8 mouse cellular contexts compared by ENCODE assay signal in genomic region chr17:26099316-26099715, GRCm38 (mm10). TPM values are rescaled to one million over a fixed set of nuclear protein-coding genes. Genes with fewer than 3 reads are reported as not detected.
DNase-seq lines count a peak whose midpoint lies in the region; ATAC-seq and TF ChIP-seq lines count a peak whose summit lies in the region.
"Not testable (repeated sequence)": the region's sequence is repeated elsewhere in the genome, so short reads cannot be mapped to it uniquely, and the experiment has no call there.

No protein-coding gene starts in this region.

- TF ChIP-seq POLR2A in CH12.LX (IDR thresholded peaks at IDR 0.05; ENCODE audit: low read depth, low read length), result not testable (repeated sequence)

- H3K36me3 ChIP-seq in CH12.LX (replicated peaks in 1 of 2; ENCODE audit: control insufficient read depth in 1 of 2, insufficient read depth in 1 of 2, low read length in 1 of 2); intestine, postnatal 0 days (ENCODE audit: control insufficient read depth, insufficient read depth): not testable (repeated sequence)

- DNase-seq in 416B (ENCODE audit: low read depth), result peak; percentile 77
- DNase-seq in CH12.LX (ENCODE audit: extremely low read depth), result peak; percentile 31
- peak; percentile 40 for DNase-seq in adipocyte (ENCODE audit: low spot score)
- DNase-seq in gastrocnemius, adult 2 months; layer of hippocampus, adult 2 months (ENCODE audit: low spot score in 2 of 2): not testable (repeated sequence)
- peak; percentile 49 for DNase-seq in lung, postnatal 36 days
- peak; percentile 68 for DNase-seq in retina, embryonic 14.5 days (ENCODE audit: low spot score)

- WGBS in intestine, postnatal 0 days, result 68% methylated on average over 3 of the region's 3 CpGs

- intact Hi-C loops in gastrocnemius, adult 2 months (cut with DNase I), result not testable (repeated sequence)

- ATAC-seq in intestine, postnatal 0 days, result not testable (repeated sequence)

- not testable (repeated sequence) for TF ChIP-seq EP300 in CH12.LX (IDR thresholded peaks at IDR 0.05; ENCODE audit: low read length)

- H3K9me3 ChIP-seq in CH12.LX (replicated peaks; ENCODE audit: low read length); intestine, postnatal 0 days (ENCODE audit: control insufficient read depth): not testable (repeated sequence)

- H3K9ac ChIP-seq in CH12.LX (ENCODE audit: insufficient read depth, low read depth); intestine, postnatal 0 days (ENCODE audit: low read depth, low read length): not testable (repeated sequence)

- peaks cover 11% of the 10 kb centered on the region for H3K27me3 ChIP-seq in CH12.LX (replicated peaks)
- H3K27me3 ChIP-seq in intestine, postnatal 0 days (replicated peaks; ENCODE audit: control insufficient read depth, insufficient read depth, low read length), result not testable (repeated sequence)

- not testable (repeated sequence) for H3K4me2 ChIP-seq in CH12.LX (ENCODE audit: insufficient read depth, low read depth, poor library complexity, severe bottlenecking); intestine, postnatal 0 days (replicated peaks; ENCODE audit: low read depth)

- not testable (repeated sequence) for H3K27ac ChIP-seq in CH12.LX (ENCODE audit: insufficient read depth, low read depth); gastrocnemius, adult 2 months; intestine, postnatal 0 days (ENCODE audit: low read depth, low read length); layer of hippocampus, adult 2 months

- TF ChIP-seq CTCF in CH12.LX (conservative IDR thresholded peaks at IDR 0.05 in 1 of 2, IDR thresholded peaks at IDR 0.05 in 1 of 2; ENCODE audit: low read depth in 2 of 2, low read length in 2 of 2), result peak; percentile 11 to 77; a peak in 2 of 4 replicates
- peak; percentile 62 for TF ChIP-seq CTCF in gastrocnemius, adult 2 months (IDR thresholded peaks at IDR 0.05)
- TF ChIP-seq CTCF in intestine, postnatal 0 days (IDR thresholded peaks at IDR 0.05; ENCODE audit: low read depth), result peak; percentile 60
- peak; percentile 77 for TF ChIP-seq CTCF in layer of hippocampus, adult 2 months (conservative IDR thresholded peaks at IDR 0.05)

- H3K4me1 ChIP-seq in CH12.LX (ENCODE audit: control insufficient read depth in 1 of 2, insufficient read depth in 2 of 2); intestine, postnatal 0 days (replicated peaks; ENCODE audit: control insufficient read depth, insufficient read depth, low read length): not testable (repeated sequence)

- peak; percentile 43 for TF ChIP-seq RAD21 in CH12.LX (IDR thresholded peaks at IDR 0.05; ENCODE audit: low read depth, low read length)

- not testable (repeated sequence) for H3K79me2 ChIP-seq in CH12.LX (replicated peaks; ENCODE audit: control insufficient read depth, extremely low read depth, insufficient read depth, poor library complexity, severe bottlenecking)

- in situ Hi-C loops in CH12.LX (cut with MboI; ENCODE audit: low pct_ligation_motif_present, low pct_unique_long_range_greater_than_20kb, low sequenced_read_pairs), result not testable (repeated sequence)

- dilution Hi-C loops in CH12.LX (cut with MboI; ENCODE audit: extremely low pct_ligation_motif_present, extremely low pct_unique_long_range_greater_than_20kb, low sequenced_read_pairs), result not testable (repeated sequence)

- not testable (repeated sequence) for H3K4me3 ChIP-seq in CH12.LX (replicated peaks in 1 of 3; ENCODE audit: low read depth in 2 of 3, low read length in 2 of 3, poor library complexity in 1 of 3); gastrocnemius, adult 2 months; intestine, postnatal 0 days (ENCODE audit: low read depth, low read length); layer of hippocampus, adult 2 months

TF ChIP-seq in CH12.LX, 34 proteins besides CTCF, POLR2A, EP300 and RAD21:
- TF ChIP-seq SMC3 (IDR thresholded peaks at IDR 0.05; ENCODE audit: low read depth, low read length), result peak; percentile 45
- TF ChIP-seq MYC (IDR thresholded peaks at IDR 0.05; ENCODE audit: low read depth, low read length), result peak; percentile 85
- peak; percentile 20; the same call in 1 of the 2 replicates for TF ChIP-seq ZNF384 (IDR thresholded peaks at IDR 0.05; ENCODE audit: low read depth, low read length)

RNA-seq across cellular contexts. Expression of gene Nme4, which starts 3.9 kb away (rescaled TPM):
- 0.47 and 0.55 TPM in 2 replicates for total RNA-seq in CH12.LX (2012; rRNA removed)
- 0.46 TPM in 1 of 2 replicates, not detected in the other for total RNA-seq in CH12.LX (2014; rRNA removed)
- 0.27 and 0.56 TPM in 2 replicates for polyA plus RNA-seq in CH12.LX (2012; ENCODE audit: insufficient read length, low read depth)
- 1 to 10 TPM; 1.6 to 2.5 TPM for total RNA-seq in gastrocnemius, adult 2 months (2021)
- 18.5 and 20.4 TPM in 2 replicates for polyA plus RNA-seq in intestine, postnatal 0 days (2015; fragmentation: Nextera tagmentation; extraction: Ambion mirVana)
- total RNA-seq in layer of hippocampus, adult 2 months (2021), result 1 to 10 TPM; 5.7 to 6.7 TPM

RNA-seq across cellular contexts. Expression of gene Decr2, which starts 9.2 kb away (rescaled TPM):
- total RNA-seq in CH12.LX (2012; rRNA removed) (12.9 and 16.8 TPM in 2 replicates), CH12.LX (2014; rRNA removed) (21.0 TPM in 2 replicates)
- polyA plus RNA-seq in CH12.LX (2012; ENCODE audit: insufficient read length, low read depth), result 12.6 and 13.1 TPM in 2 replicates
- 1 to 10 TPM; 2.1 to 3.0 TPM for total RNA-seq in gastrocnemius, adult 2 months (2021)
- polyA plus RNA-seq in intestine, postnatal 0 days (2015; fragmentation: Nextera tagmentation; extraction: Ambion mirVana), result 36.2 and 37.4 TPM in 2 replicates
- total RNA-seq in layer of hippocampus, adult 2 months (2021), result 10 to 100 TPM; 26.7 to 28.9 TPM

RNA-seq across cellular contexts. Expression of gene Tmem8, which starts 13.8 kb away (rescaled TPM):
- 2.3 and 3.6 TPM in 2 replicates for total RNA-seq in CH12.LX (2012; rRNA removed)
- 1.8 and 2.8 TPM in 2 replicates for total RNA-seq in CH12.LX (2014; rRNA removed)
- 3.9 and 4.6 TPM in 2 replicates for polyA plus RNA-seq in CH12.LX (2012; ENCODE audit: insufficient read length, low read depth)
- total RNA-seq in gastrocnemius, adult 2 months (2021), result under 1 TPM; 0.67 to 0.92 TPM
- 26.5 TPM in 2 replicates for polyA plus RNA-seq in intestine, postnatal 0 days (2015; fragmentation: Nextera tagmentation; extraction: Ambion mirVana)
- total RNA-seq in layer of hippocampus, adult 2 months (2021), result 10 to 100 TPM; 14.1 to 14.2 TPM

RNA-seq across cellular contexts. Expression of gene Mrpl28, which starts 24.0 kb away (rescaled TPM):
- 157 and 161 TPM in 2 replicates for total RNA-seq in CH12.LX (2012; rRNA removed)
- total RNA-seq in CH12.LX (2014; rRNA removed), result 148 and 154 TPM in 2 replicates
- polyA plus RNA-seq in CH12.LX (2012; ENCODE audit: insufficient read length, low read depth), result 90.5 and 101 TPM in 2 replicates
- total RNA-seq in gastrocnemius, adult 2 months (2021), result 10 to 100 TPM; 54.1 to 73.2 TPM
- polyA plus RNA-seq in intestine, postnatal 0 days (2015; fragmentation: Nextera tagmentation; extraction: Ambion mirVana), result 142 and 143 TPM in 2 replicates
- 10 to 100 TPM; 59.7 to 63.9 TPM for total RNA-seq in layer of hippocampus, adult 2 months (2021)

RNA-seq across cellular contexts. Expression of gene Rab11fip3, which starts 30.0 kb away (rescaled TPM):
- total RNA-seq in CH12.LX (2012; rRNA removed) (3.1 and 4.6 TPM in 2 replicates), CH12.LX (2014; rRNA removed) (3.1 and 3.5 TPM in 2 replicates)
- polyA plus RNA-seq in CH12.LX (2012; ENCODE audit: insufficient read length, low read depth), result 7.6 and 7.8 TPM in 2 replicates
- 10 to 100 TPM; 76.3 to 92.0 TPM for total RNA-seq in gastrocnemius, adult 2 months (2021)
- polyA plus RNA-seq in intestine, postnatal 0 days (2015; fragmentation: Nextera tagmentation; extraction: Ambion mirVana), result 32.3 and 37.5 TPM in 2 replicates
- 100 to 1,000 TPM; 108 to 115 TPM for total RNA-seq in layer of hippocampus, adult 2 months (2021)
